In the genomic region with DNA sequence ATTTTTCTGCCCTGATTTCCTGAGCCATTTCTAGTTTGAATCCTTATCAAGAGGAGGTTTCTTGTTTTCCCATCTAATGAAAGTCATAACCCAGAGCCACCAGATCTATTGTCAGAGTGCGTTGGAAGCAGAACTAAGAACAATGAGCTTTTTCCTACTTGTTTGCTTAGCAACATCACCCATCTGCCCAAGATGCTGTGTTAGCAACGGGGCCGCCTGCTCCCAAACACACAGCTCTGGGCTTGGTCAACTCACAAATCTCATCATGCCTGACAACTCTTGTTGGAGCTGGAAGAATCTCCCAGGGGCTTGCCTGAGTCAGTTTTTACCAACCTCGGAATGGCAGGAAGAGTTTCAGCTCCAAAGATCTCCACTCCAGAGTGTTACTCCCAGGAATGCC, we compare ENCODE assay signal across 19 mouse cellular contexts.
DNase-seq lines count a peak whose midpoint lies in the region; TF ChIP-seq lines count a peak whose summit lies in the region.
"Had no signal": no experiment of that assay in that cellular context is flagged by ENCODE, and none has a peak within 500 bp of the region (broad histone marks: within the 10 kb centered on the region; RNA-seq: fewer than 3 reads in every experiment).

No protein-coding gene starts in this region.

- H3K4me3 ChIP-seq in layer of hippocampus, adult 2 months = no peak overlapping the region
- H3K4me3 ChIP-seq in left cerebral cortex, adult 2 months = no peak overlapping the region
- H3K4me3 ChIP-seq in cortical plate, adult 2 months (ENCODE audit: insufficient read depth, low read length) = no peak overlapping the region
- H3K4me3 ChIP-seq: embryonic facial prominence, embryonic 10.5 days; embryonic facial prominence, embryonic 12.5 days; forebrain, embryonic 13.5 days; forebrain, embryonic 15.5 days had no signal

- peak overlapping the region; percentile 69 for H3K27ac ChIP-seq in layer of hippocampus, adult 2 months
- peak overlapping the region; percentile 1; the same call in 1 of the 2 replicates for H3K27ac ChIP-seq in left cerebral cortex, adult 2 months
- 0 out of 2 replicates have a peak overlapping the region, but pooled peaks have one; percentile 18 for H3K27ac ChIP-seq in cortical plate, adult 2 months (ENCODE audit: insufficient read depth, low read length)
- H3K27ac ChIP-seq: embryonic facial prominence, embryonic 10.5 days; embryonic facial prominence, embryonic 12.5 days; forebrain, embryonic 13.5 days; forebrain, embryonic 15.5 days had no signal

- TF ChIP-seq CTCF in layer of hippocampus, adult 2 months (conservative IDR thresholded peaks at IDR 0.05) = no peak
- TF ChIP-seq CTCF in left cerebral cortex, adult 2 months (IDR thresholded peaks at IDR 0.05) = no peak
- no peak for TF ChIP-seq CTCF in cortical plate, adult 2 months (IDR thresholded peaks at IDR 0.05; ENCODE audit: extremely low read depth, insufficient read depth, low read length)

- no peak for DNase-seq in layer of hippocampus, adult 2 months (ENCODE audit: low spot score in 2 of 2)
- no peak for DNase-seq in layer of hippocampus, postnatal 10 days (ENCODE audit: low spot score in 2 of 2)
- no peak for DNase-seq in left cerebral cortex, adult 2 months (ENCODE audit: extremely low spot score in 1 of 2, low spot score in 2 of 2)
- no peak for DNase-seq in left cerebral cortex, postnatal 36 days (ENCODE audit: low spot score in 2 of 2)
- DNase-seq in liver = no peak
- DNase-seq: adrenal gland, adult 2 months; adrenal gland, postnatal 10 days; adrenal gland, postnatal 25 days; cerebellum, adult 11 months; cerebellum, adult 18-20 months; cerebellum, adult 8-10 months; cerebellum, adult 9-11 months; cerebellum, postnatal 14 days; cerebellum, postnatal 36 days had no signal

- intact Hi-C loops in left cerebral cortex, adult 2 months (cut with DNase I) = no loop called here
- intact Hi-C loops in left cerebral cortex, postnatal 36 days (cut with DNase I) = no loop called here

- no peak for TF ChIP-seq POLR2A in cortical plate, adult 2 months (IDR thresholded peaks at IDR 0.05; ENCODE audit: extremely low read depth, insufficient read depth, low read length)

- peaks cover 12% of the 10 kb centered on the region; the same call in 1 of the 2 replicates for H3K4me1 ChIP-seq in cortical plate, adult 2 months (ENCODE audit: control insufficient read depth, insufficient read depth, low read length)

Comparison
In these comparisons a context has a peak if more than half of its experiments do, and no peak if none do; other contexts are left out.
1. H3K27ac ChIP-seq: peak in every context shown above with its lines; median percentile 69 in layer of hippocampus, adult 2 months; 18 in cortical plate, adult 2 months; 1 in left cerebral cortex, adult 2 months.